Mouse (Mus musculus): ENCODE measurements around the gene Cbx8.

Gene Cbx8

DNA sequence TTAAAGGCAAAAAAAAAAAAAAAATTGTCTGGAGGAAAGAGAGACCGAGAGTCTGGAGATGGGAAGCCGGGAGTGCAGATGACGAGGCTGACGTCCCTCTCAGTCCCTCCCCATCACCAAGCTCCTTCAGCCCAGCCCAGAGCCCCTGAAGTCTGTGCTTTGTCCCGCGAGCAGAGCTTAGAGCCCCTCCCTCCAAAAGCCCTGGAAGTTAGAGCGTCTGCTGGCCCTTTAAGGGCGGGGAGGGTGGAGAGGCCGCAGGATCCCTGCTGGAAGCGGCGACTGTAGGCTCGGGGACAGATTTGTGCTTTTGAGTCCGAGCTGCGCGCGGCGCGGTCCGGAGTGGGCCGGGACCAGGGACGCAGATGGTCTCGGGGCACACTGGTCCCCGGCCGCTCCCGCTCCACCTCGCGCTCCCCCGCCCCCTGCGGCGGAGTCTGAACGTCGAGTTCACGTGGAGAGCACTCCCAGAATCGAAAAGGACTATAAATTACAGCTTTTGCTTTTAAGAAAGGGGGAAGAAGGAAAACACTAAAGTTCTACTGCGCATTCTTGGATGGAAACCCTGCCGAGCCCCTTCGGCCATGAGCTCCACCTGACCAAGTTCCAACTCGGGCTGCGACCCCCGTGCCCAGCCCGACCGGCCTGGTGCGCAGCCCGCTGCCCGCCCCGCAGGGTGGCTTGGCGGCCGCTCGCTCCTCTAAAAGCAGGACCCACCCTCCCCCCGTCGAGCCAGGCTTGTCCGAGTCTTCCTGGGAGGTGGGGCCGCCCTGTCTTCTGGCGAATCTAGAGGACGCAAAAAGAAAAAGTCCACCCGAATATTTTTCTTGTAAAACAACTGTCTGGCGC, 3.6 kb downstream of the Cbx8 start:
- no peak for TF ChIP-seq GATA4 (IDR thresholded peaks at IDR 0.05; ENCODE audit: insufficient replicate concordance, low read length)

DNA sequence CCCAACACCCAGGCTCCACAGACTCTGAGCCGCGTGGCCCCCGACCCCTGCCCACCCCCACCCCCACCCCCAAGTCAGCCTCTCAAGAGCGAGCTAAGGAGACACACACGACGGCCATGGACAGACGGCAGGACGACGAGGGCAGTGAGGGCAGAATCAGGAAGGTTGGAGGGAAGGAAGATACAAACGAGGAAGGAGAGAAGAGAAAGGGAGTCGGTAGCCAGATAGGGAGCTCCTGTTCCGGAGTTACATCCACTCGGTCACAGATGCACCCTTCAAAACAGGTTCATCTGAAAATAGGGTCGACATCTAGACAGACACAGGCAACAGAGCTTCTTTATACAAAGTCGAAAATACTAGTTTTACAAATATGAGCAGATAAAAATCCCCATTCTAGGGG, 4.3 kb downstream of the Cbx8 start:
- no peak for TF ChIP-seq GATA4 (IDR thresholded peaks at IDR 0.05; ENCODE audit: insufficient replicate concordance, low read length)

DNA sequence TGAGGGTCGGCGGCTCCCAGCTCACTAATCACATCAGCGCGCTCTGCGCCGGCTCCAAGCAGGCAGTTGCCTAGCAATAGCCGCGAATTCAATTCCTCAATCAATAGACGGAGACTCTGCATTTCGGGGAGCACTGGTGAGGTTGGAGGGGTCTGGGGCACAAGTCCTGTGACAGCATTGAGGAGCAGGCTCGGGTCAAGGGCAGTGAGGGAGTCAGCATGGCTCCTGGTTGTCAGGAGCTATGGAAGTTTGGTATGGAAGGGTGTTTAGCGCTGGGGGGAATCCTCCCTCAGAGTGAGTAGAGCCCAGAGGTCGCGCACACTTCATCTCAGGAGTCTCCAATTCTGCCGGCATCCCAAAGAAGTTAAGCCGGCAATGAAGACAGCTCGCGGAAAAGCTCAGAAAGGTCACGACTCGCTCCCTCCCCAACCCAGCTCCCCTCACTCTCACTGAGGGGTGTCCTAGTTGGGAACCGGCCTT, 5.0 kb downstream of the Cbx8 start:
- no peak for TF ChIP-seq GATA4 (IDR thresholded peaks at IDR 0.05; ENCODE audit: insufficient replicate concordance, low read length)

DNA sequence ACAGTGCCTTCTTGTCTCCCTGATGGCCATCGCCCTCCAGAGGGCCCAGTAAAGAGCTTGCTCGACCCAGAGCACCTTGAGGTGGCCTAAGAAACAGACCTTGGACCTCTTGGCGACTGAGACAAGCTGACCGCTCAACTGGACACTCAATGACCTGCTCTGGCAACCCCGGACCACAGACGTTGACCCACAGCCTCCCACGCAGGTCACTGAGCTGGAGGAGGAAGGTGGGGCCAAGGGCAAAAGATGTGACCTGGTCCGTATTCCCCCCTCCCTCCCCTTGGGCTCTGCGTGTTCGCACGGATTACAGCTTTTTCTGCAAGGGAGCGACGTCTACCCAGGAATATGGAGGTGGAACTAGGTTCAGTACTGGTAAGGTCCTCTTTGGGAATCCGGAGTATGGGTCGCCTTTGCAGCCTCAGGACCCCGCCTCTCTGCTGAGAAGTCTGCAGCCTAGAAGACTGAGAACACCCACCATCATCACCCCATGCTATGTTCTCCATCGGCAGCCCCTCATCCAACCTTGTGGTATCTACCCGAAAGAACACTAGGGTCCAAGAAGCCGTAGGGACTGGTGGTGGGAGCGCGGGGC, 5.6 kb downstream of the Cbx8 start:
- TF ChIP-seq GATA4 (IDR thresholded peaks at IDR 0.05; ENCODE audit: insufficient replicate concordance, low read length): no peak

DNA sequence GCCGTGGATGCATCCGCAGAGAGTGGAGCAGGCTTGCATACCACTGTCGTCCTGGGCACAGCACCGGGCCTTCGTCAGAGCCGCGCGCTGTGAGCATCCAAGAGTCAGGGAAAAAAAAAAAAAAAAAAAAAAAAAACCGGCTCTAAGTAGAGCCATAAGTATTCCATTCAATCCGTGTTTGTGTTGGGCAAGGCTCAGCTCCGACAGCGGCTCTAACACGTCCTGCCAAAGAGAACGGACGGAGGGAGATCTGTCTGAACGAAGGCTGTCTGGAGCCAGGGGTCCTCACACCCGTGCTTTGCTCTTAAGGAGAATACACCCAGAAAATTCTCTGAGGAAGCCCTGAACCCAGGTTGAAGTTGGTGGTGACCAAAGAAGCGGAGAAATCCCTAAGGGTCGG, 6.1 kb downstream of the Cbx8 start:
- no peak for TF ChIP-seq GATA4 (IDR thresholded peaks at IDR 0.05; ENCODE audit: insufficient replicate concordance, low read length)

DNA sequence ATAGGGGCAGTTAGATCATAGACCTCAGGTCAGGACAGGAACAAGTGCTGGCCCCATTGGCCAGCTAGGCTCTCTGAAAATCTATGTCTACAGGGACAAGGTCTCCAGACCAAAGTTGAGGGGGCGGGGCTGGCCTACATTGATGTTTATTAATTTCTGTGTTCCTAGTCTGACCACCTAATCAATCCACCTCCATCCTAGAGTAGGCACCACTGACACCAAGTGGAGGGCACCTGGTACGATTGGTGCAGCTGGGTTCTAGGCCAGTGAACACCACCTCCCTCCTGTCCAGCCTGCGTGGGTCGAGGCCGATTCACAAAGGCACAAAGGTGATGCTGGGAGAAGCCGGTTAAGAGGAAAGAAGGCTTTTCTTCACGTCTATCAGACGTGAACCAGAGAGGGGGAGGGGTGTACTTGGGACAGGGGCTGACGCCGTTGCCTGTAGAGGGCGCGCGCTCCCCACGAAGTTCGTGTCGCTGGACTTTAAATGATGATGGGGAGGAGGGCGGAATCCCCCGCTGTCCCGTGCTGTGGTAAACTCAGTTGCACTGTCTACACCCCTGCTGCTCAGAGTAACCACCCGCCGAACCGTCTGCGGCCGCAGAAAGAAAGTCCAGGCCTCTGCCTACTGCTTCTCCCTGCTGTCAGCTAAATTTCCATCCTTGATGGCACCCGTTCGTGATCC, 6.8 kb downstream of the Cbx8 start:
- no peak for TF ChIP-seq GATA4 (IDR thresholded peaks at IDR 0.05; ENCODE audit: insufficient replicate concordance, low read length)

DNA sequence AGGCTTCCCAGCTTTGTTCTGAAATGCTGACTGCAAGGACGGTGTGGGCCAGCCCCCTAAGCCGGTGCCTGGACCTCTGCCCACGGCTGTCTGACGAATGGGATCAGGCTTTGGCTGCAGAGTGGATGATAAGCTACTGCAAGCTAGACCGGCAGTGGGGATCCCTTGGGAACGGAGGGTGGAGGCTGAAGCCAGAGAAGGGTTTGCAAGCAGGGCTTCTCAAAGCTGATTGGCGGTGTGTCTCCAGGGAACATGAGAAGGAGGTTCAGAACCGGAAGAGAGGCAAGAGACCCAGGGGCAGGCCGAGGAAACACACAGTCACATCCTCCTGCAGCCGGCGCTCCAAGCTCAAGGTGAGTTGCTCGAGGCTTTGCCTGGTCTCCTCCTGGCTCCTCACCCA, 14.6 kb downstream of the Cbx8 start:
- TF ChIP-seq GATA4 (IDR thresholded peaks at IDR 0.05; ENCODE audit: insufficient replicate concordance, low read length): no peak

DNA sequence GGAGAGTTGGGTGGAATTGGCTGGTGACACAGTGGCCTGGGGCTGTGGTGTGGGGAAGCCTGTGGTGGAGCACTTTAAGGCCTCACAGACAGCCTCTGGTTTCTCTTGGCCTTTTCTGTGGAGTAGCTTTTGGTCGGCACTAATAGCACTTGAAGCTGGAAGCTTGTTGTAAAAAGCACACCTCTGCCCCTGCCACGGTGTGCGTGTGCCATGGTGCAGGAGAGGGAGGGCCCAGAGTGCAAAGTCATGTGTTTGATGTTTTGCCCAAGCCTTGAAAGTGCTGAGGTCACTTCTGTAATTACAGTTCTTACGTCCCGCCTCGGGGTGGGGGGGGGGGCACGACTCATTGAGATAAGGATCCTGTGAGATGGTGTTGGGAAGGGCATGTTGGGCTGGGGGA, 16.5 kb downstream of the Cbx8 start:
- TF ChIP-seq GATA4 (IDR thresholded peaks at IDR 0.05; ENCODE audit: insufficient replicate concordance, low read length): no peak

DNA sequence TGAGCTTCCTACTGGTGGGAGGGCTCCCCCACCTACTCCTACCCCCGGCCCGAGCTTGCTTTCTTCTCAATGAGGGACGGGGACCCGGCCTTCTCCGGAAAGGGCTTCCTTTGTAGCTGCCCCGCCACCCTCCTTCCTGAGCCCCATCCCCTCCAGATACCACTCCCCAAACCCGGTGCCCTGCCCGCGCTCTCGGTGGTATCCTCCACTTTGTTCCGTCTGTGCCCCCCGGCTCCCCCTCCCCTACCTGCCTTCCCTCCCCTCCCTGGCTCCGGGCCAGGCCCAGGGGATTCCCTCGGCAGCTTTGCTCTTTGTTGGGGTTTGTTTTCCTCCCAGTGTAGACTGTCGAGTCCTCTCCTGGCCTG, 17.2 kb downstream of the Cbx8 start:
- TF ChIP-seq GATA4 (IDR thresholded peaks at IDR 0.05; ENCODE audit: insufficient replicate concordance, low read length): no peak

DNA sequence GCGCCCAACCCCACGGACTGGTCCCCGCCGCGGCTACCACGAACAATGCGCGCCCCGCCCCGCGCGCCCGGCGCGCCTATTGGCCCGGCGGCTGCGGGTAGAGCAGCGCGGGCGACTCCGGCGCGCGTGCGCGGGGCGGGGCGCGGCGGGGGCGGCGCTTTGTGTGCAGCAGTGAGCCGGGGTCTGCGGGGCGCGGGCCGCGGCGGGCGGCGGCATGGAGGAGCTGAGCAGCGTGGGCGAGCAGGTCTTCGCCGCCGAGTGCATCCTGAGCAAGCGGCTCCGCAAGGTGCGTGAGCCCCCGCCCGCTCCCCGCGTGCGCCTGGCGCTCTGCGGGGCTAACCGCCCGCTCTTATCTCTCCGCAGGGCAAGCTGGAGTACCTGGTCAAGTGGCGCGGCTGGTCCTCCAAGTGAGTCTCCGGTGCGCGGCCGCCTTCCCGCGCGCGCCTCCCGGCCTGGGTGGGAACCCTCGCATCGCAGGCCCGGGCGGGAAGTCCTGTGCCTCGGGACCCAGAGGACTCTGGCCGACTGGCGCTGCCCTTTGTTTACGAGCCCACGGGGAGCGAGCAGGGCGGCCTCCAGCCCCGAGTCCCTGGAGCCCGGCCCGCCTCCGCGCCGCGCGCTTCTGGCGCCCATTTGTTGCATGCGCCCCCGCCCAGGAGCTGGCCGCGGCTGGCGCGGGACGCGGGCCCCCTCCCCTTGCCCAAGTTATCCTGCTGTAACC, 17.7 kb downstream of the Cbx8 start, which contains the start of gene Cbx2:
TSS of gene Cbx2 (plus strand) at position 68 of the 721 bp plus-strand sequence.
- peak; percentile 70; the same call in 1 of the 2 replicates for TF ChIP-seq GATA4 (IDR thresholded peaks at IDR 0.05; ENCODE audit: insufficient replicate concordance, low read length)

DNA sequence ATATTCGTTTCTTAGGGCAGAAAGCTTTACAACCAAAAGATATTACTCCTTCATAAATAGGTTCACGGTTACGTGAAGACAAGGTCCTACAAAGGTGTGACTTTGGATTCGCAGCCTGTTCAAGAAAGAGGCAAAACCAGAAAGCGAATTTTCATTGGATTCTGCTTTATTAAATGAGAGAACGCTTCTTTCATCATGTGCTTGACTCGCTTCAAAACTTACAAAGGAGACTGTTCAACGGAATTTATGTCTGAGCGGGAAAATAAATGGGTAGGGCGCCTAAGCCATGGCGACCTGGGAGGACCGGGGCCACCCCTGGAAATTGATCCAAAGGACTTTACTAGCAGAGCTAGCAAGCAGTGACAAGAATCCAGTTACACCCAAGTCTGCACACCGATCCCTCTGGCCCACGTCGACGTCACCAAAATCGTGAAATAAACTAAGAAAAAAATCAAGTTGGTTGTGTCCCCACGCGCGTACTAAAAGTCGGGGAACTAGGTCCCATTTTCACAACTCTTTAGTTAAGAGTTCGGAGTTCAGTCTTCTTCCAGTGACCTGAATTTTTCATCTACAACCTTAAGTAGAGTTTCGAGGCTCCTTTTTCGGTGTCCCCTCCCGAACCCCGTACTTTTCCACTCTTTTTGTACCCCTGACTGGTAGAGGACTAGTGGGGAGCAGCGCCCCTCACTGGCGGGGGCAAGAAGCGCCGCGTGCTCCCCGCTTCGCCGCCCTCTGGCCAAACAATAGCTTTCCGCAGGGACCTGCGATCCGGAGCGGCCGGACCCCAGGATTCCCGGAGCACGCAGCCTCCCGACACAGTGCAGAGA, 18.5 kb downstream of the Cbx8 start:
- TF ChIP-seq GATA4 (IDR thresholded peaks at IDR 0.05; ENCODE audit: insufficient replicate concordance, low read length): no peak

DNA sequence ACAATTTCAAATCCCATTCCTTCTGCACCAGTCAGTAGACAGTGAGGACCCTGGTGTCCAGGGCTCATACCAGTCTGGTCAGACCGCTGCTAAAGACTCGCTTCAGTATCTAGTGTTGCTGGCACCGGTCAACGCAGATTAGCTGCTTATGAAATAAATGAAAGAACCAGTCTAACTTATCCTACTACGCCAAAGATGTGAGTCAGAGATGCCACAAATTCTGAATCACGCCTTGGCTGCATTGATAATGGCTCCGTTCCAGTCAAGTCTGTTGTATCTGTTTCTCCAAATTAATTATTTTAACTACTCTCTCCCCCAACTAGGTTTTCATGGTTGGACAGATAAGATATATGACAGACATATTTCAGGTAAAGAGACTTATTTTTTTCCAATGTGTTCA, 19.6 kb downstream of the Cbx8 start:
- no peak for TF ChIP-seq GATA4 (IDR thresholded peaks at IDR 0.05; ENCODE audit: insufficient replicate concordance, low read length)

DNA sequence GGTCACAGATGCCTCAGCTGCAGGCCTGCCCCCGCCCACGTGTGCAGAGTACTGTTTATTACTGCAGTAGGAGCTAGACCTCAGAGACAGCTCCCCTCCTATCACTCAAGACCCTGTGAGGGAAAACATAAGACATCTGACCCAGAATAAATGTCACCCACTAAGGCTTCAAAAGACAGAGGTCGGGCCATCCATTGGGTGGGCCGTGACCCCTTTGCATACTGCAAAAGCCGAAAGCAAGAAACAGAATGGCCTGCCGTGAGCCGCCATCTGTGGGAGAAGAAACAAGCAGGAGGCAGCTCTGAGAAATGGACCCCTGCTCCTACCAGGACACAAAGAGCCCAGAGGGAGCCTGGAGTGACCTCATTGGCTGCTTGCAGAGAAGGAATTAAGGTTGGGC, 23.3 kb downstream of the Cbx8 start:
- no peak for TF ChIP-seq GATA4 (IDR thresholded peaks at IDR 0.05; ENCODE audit: insufficient replicate concordance, low read length)

DNA sequence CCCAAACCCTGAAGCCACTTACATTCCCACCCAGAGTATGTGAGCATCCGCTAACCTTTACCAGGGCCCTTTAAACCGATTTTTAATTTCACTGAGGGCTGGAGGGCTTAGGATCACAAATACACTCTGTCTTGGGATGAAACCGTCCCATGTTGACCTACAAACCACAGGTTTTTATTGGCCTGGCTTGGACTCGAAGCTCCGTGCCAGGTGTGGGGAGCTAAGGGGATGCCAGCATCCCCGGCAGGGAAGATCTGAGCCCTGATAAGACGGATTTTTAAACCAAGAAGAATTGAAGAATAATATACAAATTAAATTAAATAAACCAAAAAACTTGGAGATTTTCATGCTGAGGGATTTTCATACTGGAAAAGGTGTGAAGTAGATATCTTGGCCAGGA, 26.3 kb downstream of the Cbx8 start:
- TF ChIP-seq GATA4 (IDR thresholded peaks at IDR 0.05; ENCODE audit: insufficient replicate concordance, low read length): no peak
